Comparison of ENCODE assay signal across 19 mouse cellular contexts in genomic region chr12:85582067-85582316, GRCm38 (mm10). TPM values are rescaled to one million over a fixed set of nuclear protein-coding genes. Genes with fewer than 3 reads are reported as not detected.
DNase-seq lines count a peak whose midpoint lies in the region; ATAC-seq and TF ChIP-seq lines count a peak whose summit lies in the region.
"Had no signal": no experiment of that assay in that cellular context is flagged by ENCODE, and none has a peak within 500 bp of the region (broad histone marks: within the 10 kb centered on the region; RNA-seq: fewer than 3 reads in every experiment).

No protein-coding gene starts in this region.

- peak; percentile 38; the same call in 1 of the 2 replicates for ATAC-seq in hindbrain, embryonic 13.5 days (ENCODE audit: low FRiP score)
- ATAC-seq in midbrain, embryonic 16.5 days = no peak; the same call in 1 of the 2 replicates
- ATAC-seq: intestine, postnatal 0 days had no signal

- no peak for TF ChIP-seq CTCF in kidney, adult 2 months (conservative IDR thresholded peaks at IDR 0.05; ENCODE audit: insufficient read depth, insufficient read length, low read depth, low read length)
- TF ChIP-seq CTCF in cerebellum, adult 2 months (IDR thresholded peaks at IDR 0.05; ENCODE audit: borderline replicate concordance, insufficient read depth, low read depth, low read length) = no peak

- DNase-seq in retina, postnatal 1 day = peak; percentile 30
- DNase-seq in retina, embryonic 14.5 days (ENCODE audit: low spot score) = no peak
- DNase-seq in cerebellum, postnatal 10 days = no peak
- no peak for DNase-seq in kidney, adult 2 months
- DNase-seq in cerebellum, adult 2 months = no peak
- DNase-seq: adrenal gland, adult 8-10 months; cerebellum, adult 9-11 months; gastrocnemius, postnatal 36 days; lung, postnatal 4 days; right cerebral cortex, postnatal 14 days; spleen, adult 18-20 months; thymus, postnatal 36 days had no signal

- no peak overlapping the region for H3K4me3 ChIP-seq in hindbrain, embryonic 13.5 days
- no peak overlapping the region for H3K4me3 ChIP-seq in midbrain, embryonic 16.5 days (ENCODE audit: low read depth, low read length)
- no peak overlapping the region for H3K4me3 ChIP-seq in kidney, adult 2 months (ENCODE audit: insufficient read depth, low read depth, low read length)
- H3K4me3 ChIP-seq in cerebellum, adult 2 months (replicated peaks; ENCODE audit: insufficient read depth, low read depth, low read length) = no peak overlapping the region
- H3K4me3 ChIP-seq: embryonic facial prominence, embryonic 12.5 days; erythroblast, embryonic 14.5 days; lung, embryonic 15.5 days had no signal

- H3K9ac ChIP-seq in hindbrain, embryonic 13.5 days = no peak overlapping the region
- no peak overlapping the region for H3K9ac ChIP-seq in midbrain, embryonic 16.5 days (ENCODE audit: low read depth, low read length)
- H3K9ac ChIP-seq: embryonic facial prominence, embryonic 12.5 days; liver, embryonic 14.5 days; lung, embryonic 15.5 days had no signal

- no peak for TF ChIP-seq POLR2A in kidney, adult 2 months (IDR thresholded peaks at IDR 0.05; ENCODE audit: low read depth, low read length)
- no peak for TF ChIP-seq POLR2A in cerebellum, adult 2 months (IDR thresholded peaks at IDR 0.05; ENCODE audit: borderline replicate concordance, insufficient read depth, low read length)

- no peaks in the 10 kb centered on the region for H3K36me3 ChIP-seq in hindbrain, embryonic 13.5 days
- no peaks in the 10 kb centered on the region for H3K36me3 ChIP-seq in midbrain, embryonic 16.5 days (ENCODE audit: control insufficient read depth, insufficient read depth, low read length)
- H3K36me3 ChIP-seq in kidney, adult 2 months (ENCODE audit: control insufficient read depth, insufficient read depth, low read length) = no peaks in the 10 kb centered on the region
- H3K36me3 ChIP-seq: embryonic facial prominence, embryonic 12.5 days; lung, embryonic 15.5 days had no signal

- peak overlapping the region; percentile 87 for H3K27ac ChIP-seq in hindbrain, embryonic 13.5 days
- peak overlapping the region; percentile 83 for H3K27ac ChIP-seq in midbrain, embryonic 16.5 days (ENCODE audit: low read length)
- H3K27ac ChIP-seq in kidney, adult 2 months (ENCODE audit: insufficient read depth, low read depth, low read length) = no peak overlapping the region
- H3K27ac ChIP-seq in cerebellum, adult 2 months (ENCODE audit: insufficient read depth, low read length) = no peak overlapping the region
- H3K27ac ChIP-seq: embryonic facial prominence, embryonic 12.5 days; liver, embryonic 14.5 days; lung, embryonic 15.5 days had no signal

- no peaks in the 10 kb centered on the region for H3K9me3 ChIP-seq in hindbrain, embryonic 13.5 days
- H3K9me3 ChIP-seq in midbrain, embryonic 16.5 days (replicated peaks; ENCODE audit: control insufficient read depth, low read length, poor library complexity, severe bottlenecking) = no peaks in the 10 kb centered on the region
- H3K9me3 ChIP-seq: embryonic facial prominence, embryonic 12.5 days; lung, embryonic 15.5 days had no signal

- H3K4me1 ChIP-seq in hindbrain, embryonic 13.5 days (replicated peaks) = peaks cover 26% of the 10 kb centered on the region
- H3K4me1 ChIP-seq in midbrain, embryonic 16.5 days (ENCODE audit: control insufficient read depth, insufficient read depth, low read length) = peaks cover 15% of the 10 kb centered on the region
- H3K4me1 ChIP-seq in kidney, adult 2 months (ENCODE audit: control insufficient read depth, insufficient read depth, low read length) = no peaks in the 10 kb centered on the region
- no peaks in the 10 kb centered on the region for H3K4me1 ChIP-seq in cerebellum, adult 2 months (ENCODE audit: control insufficient read depth, insufficient read depth, low read length)

- H3K27me3 ChIP-seq in hindbrain, embryonic 13.5 days = no peaks in the 10 kb centered on the region
- H3K27me3 ChIP-seq in midbrain, embryonic 16.5 days (ENCODE audit: control insufficient read depth, insufficient read depth, low read depth, low read length) = no peaks in the 10 kb centered on the region
- H3K27me3 ChIP-seq in kidney, adult 2 months (replicated peaks; ENCODE audit: control insufficient read depth, insufficient read depth, low read length) = no peaks in the 10 kb centered on the region
- no peaks in the 10 kb centered on the region for H3K27me3 ChIP-seq in cerebellum, adult 2 months (ENCODE audit: control insufficient read depth, insufficient read depth, low read length)
- H3K27me3 ChIP-seq: embryonic facial prominence, embryonic 12.5 days; lung, embryonic 15.5 days had no signal

- H3K4me2 ChIP-seq in hindbrain, embryonic 13.5 days = peak overlapping the region; percentile 48; the same call in 1 of the 2 replicates
- H3K4me2 ChIP-seq in midbrain, embryonic 16.5 days (ENCODE audit: low read length) = no peak overlapping the region
- H3K4me2 ChIP-seq: embryonic facial prominence, embryonic 12.5 days; lung, embryonic 15.5 days had no signal

- WGBS in hindbrain, embryonic 13.5 days = 30% methylated on average over 5 of the region's 5 CpGs
- WGBS in midbrain, embryonic 16.5 days = 72% methylated on average over 5 of the region's 5 CpGs
- WGBS in kidney, adult 2 months = 32% methylated on average over 5 of the region's 5 CpGs
- 37% methylated on average over 5 of the region's 5 CpGs for WGBS in cerebellum, adult 2 months

RNA-seq across cellular contexts. Expression of gene Jdp2, which starts 16.8 kb away (rescaled TPM):
- 0.32 and 0.42 TPM in 2 replicates for polyA plus RNA-seq in hindbrain, embryonic 13.5 days (2015; fragmentation: Nextera tagmentation; extraction: Ambion mirVana)
- 0.36 and 0.57 TPM in 2 replicates for polyA plus RNA-seq in midbrain, embryonic 16.5 days (2015; fragmentation: Nextera tagmentation; extraction: Ambion mirVana)
- polyA plus RNA-seq in kidney, adult 2 months (2012; rRNA removed) = 6.2 and 7.7 TPM in 2 replicates
- 27.5 and 28.7 TPM in 2 replicates for polyA plus RNA-seq in cerebellum, adult 2 months (2012; rRNA removed)

Comparison
In these comparisons a context has a peak if more than half of its experiments do, and no peak if none do; other contexts are left out.
1. H3K27ac ChIP-seq: peak in hindbrain, embryonic 13.5 days (single experiment) and midbrain, embryonic 16.5 days (single experiment); none in kidney, adult 2 months (single experiment) and cerebellum, adult 2 months (single experiment).